Mouse (Mus musculus) hindbrain, embryonic 16.5 days (tissue): ENCODE measurements around the gene Hmgcll1. TPM values are rescaled to one million over a fixed set of nuclear protein-coding genes. Genes with fewer than 3 reads are reported as not detected.
A peak's percentile ranks its signal among the peaks of the same experiment; 100 is the strongest.

Experiments
- ATAC-seq: fragments of 200-750 bp; cut with Nextera tagmentation; 2 replicates; pipeline ENCODE4 v1.8.0; 2017; ENCODE audit warnings: moderate TSS enrichment, moderate library complexity
- H3K27ac ChIP-seq: fragments of 300-500 bp; sonication (generic); 2 replicates; pipeline ENCODE4 v1.5.1; 2014; ENCODE audit warnings: low read depth, mild to moderate bottlenecking, control low read depth, low read length, moderate library complexity
- H3K27me3 ChIP-seq: fragments of 300-500 bp; sonication (generic); replicated peaks from 2 replicates; pipeline ENCODE4 v1.6.1; 2014; ENCODE audit warnings: low read length; ENCODE audit not compliant: control insufficient read depth, insufficient read depth
- H3K36me3 ChIP-seq: fragments of 300-500 bp; sonication (generic); 2 replicates; pipeline ENCODE4 v1.6.1; 2014; ENCODE audit warnings: mild to moderate bottlenecking, low read length, moderate library complexity, mixed read lengths; ENCODE audit not compliant: control insufficient read depth, insufficient read depth
- H3K4me1 ChIP-seq: fragments of 300-500 bp; sonication (generic); 2 replicates; pipeline ENCODE4 v1.6.1; 2014; ENCODE audit warnings: low read depth, low read length; ENCODE audit not compliant: control insufficient read depth, insufficient read depth
- H3K4me2 ChIP-seq: fragments of 300-500 bp; sonication (generic); 2 replicates; pipeline ENCODE4 v1.6.1; 2014; ENCODE audit warnings: mild to moderate bottlenecking, low read length, control low read depth, moderate library complexity
- H3K4me3 ChIP-seq: fragments of 300-500 bp; sonication (generic); 2 replicates; pipeline ENCODE4 v1.5.1; 2014; ENCODE audit warnings: mild to moderate bottlenecking, low read length, control low read depth, moderate library complexity
- H3K9ac ChIP-seq: fragments of 300-500 bp; sonication (generic); 2 replicates; pipeline ENCODE4 v1.6.1; 2014; ENCODE audit warnings: low read depth, mild to moderate bottlenecking, control low read depth, low read length, moderate library complexity
- H3K9me3 ChIP-seq: fragments of 300-500 bp; sonication (generic); 2 replicates; pipeline ENCODE4 v1.6.1; 2014; ENCODE audit warnings: mild to moderate bottlenecking, low read length, moderate library complexity; ENCODE audit not compliant: control insufficient read depth
- WGBS: fragments of 180-500 bp; shearing (Covaris S2); extraction: QIAGEN DNeasy Blood & Tissue Kit; methylation state at CpG from one replicate; pipeline ENCODE4 v1.1.7; 2014; 5-methylcytosine and 5-hydroxymethylcytosine counted together
- polyA plus RNA-seq: library from polyadenylated mRNA; unstranded; fragments of >200 nt; fragmentation: Nextera tagmentation; extraction: Ambion mirVana; gene quantifications from 2 replicates; pipeline ENCODE4 v1.2.1, GENCODE M21; 2015

Hmgcll1 gene
- polyA plus RNA-seq, 1 experiment from 2014 or later, result 22.8 TPM

DNA sequence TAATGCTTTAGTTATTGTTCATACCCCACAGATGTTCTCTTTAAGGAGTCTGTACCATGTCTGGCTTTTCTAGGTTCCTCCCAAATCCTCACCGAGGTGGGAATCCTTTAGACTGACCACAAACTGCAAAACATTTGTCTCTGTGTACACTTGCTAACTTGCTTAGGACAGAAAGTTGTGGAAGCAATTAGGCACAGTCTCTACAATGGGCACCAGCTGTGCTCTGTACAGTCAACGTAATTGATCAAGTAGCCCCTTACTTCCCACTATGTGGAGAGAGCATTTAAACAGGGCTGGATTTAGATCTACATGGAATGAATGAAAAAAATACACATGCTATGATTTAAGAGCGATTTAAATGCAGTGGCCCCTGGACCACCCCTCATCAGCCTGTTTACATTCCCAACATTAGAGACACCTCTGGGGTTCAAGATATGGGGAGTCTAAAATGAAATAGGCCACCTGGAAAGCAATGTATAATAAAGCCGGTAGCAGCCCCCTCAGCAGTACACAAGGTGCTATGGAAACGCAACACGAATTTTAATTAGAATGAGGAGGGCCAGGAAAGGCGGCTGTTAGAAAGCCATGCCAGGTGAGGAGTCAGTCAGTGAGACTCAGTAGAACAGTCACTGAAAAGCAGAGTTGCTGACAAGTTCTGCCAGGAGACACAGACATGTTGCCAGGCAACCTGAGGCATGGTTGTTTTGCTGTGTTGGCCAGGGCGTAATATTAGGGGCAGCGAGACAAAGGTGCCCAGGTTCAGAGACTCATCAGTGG, 23.9 kb downstream of the Hmgcll1 start:
- H3K9me3 ChIP-seq, result no peaks in the 10 kb centered on the region
- no peak overlapping the region for H3K4me2 ChIP-seq
- H3K4me1 ChIP-seq, result peaks cover 2% of the 10 kb centered on the region; the same call in 1 of the 2 replicates
- H3K36me3 ChIP-seq, result no peaks in the 10 kb centered on the region
- no peaks in the 10 kb centered on the region for H3K27me3 ChIP-seq
- no peak overlapping the region for H3K9ac ChIP-seq
- WGBS, result 48% methylated on average over 9 of the region's 9 CpGs
- ATAC-seq, result peak; percentile 62
- H3K27ac ChIP-seq, result no peak overlapping the region
- no peak overlapping the region for H3K4me3 ChIP-seq

- no peaks in the 10 kb centered on the region for H3K27me3 ChIP-seq
- no peaks in the 10 kb centered on the region for H3K9me3 ChIP-seq
- peaks cover 2% of the 10 kb centered on the region; the same call in 1 of the 2 replicates for H3K4me1 ChIP-seq
- no peak overlapping the region for H3K9ac ChIP-seq
- H3K27ac ChIP-seq, result no peak overlapping the region
- H3K4me3 ChIP-seq, result no peak overlapping the region
- H3K4me2 ChIP-seq, result no peak overlapping the region
- WGBS, result 89% methylated on average over 5 of the region's 5 CpGs
- ATAC-seq, result no peak
- H3K36me3 ChIP-seq, result no peaks in the 10 kb centered on the region
These were observed 25.1 kb downstream of the Hmgcll1 start for GRCm38 (mm10) chr9:76039711-76040110.

DNA sequence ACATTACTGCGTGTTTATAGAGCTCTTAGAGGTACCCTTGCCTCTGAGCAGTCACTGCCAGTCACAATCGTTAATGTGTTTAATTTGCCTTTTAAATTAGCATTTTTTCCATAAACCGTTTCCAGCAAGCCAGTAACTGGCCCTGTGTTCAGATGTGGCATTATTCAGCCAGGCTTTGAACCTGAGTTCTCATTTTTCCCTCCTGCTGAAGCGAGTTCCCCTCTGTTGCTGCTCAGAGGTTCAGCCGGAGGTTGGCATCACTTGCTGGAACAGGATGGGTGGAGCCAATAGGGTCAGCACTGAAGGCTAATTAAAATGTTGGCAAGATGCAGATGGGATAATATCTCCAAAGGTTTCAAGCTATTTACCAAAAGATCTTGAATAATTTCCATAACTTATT, 28.7 kb downstream of the Hmgcll1 start:
- Histone ChIP-seq H3K4me2 (no peak overlapping the region), H3K9ac (no peak overlapping the region), H3K4me3 (no peak overlapping the region), H3K9me3 (no peaks in the 10 kb centered on the region), H3K36me3 (no peaks in the 10 kb centered on the region), H3K27ac (no peak overlapping the region), H3K4me1 (peaks cover 2% of the 10 kb centered on the region; the same call in 1 of the 2 replicates), H3K27me3 (no peaks in the 10 kb centered on the region)
- 49% methylated on average over 5 of the region's 5 CpGs for WGBS
- ATAC-seq, result no peak

DNA sequence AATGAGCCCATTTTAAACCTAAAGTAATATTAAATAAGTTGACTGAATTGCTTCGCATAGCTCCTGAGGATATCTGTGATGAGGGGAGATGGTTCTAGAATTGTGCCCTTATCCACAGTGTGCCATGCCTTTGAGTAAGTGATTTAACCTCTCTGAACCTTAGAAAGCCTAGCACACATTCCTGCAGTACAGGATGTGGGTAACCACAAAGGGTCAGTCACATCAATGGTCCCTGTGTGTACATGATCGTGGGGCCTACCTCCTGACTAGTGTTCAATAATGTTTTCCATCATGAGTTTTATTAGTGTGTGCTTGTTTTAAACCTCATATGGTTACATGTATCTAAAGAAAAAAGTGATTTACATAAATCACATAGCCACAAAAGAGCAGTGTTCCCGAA, 46.3 kb downstream of the Hmgcll1 start:
- Histone ChIP-seq H3K9ac (no peak overlapping the region), H3K9me3 (no peaks in the 10 kb centered on the region), H3K36me3 (no peaks in the 10 kb centered on the region), H3K27me3 (no peaks in the 10 kb centered on the region), H3K4me3 (no peak overlapping the region), H3K4me1 (no peaks in the 10 kb centered on the region), H3K27ac (no peak overlapping the region), H3K4me2 (no peak overlapping the region)
- ATAC-seq, result no peak
- WGBS, result 82% methylated on average over 3 of the region's 3 CpGs

- WGBS, result 74% methylated on average over 4 of the region's 4 CpGs
- Histone ChIP-seq H3K4me3 (no peak overlapping the region), H3K27me3 (no peaks in the 10 kb centered on the region), H3K4me1 (no peaks in the 10 kb centered on the region), H3K27ac (no peak overlapping the region), H3K4me2 (no peak overlapping the region), H3K9ac (no peak overlapping the region), H3K36me3 (no peaks in the 10 kb centered on the region), H3K9me3 (no peaks in the 10 kb centered on the region)
- ATAC-seq, result no peak
These were observed 46.8 kb downstream of the Hmgcll1 start for GRCm38 (mm10) chr9:76061492-76061891.

DNA sequence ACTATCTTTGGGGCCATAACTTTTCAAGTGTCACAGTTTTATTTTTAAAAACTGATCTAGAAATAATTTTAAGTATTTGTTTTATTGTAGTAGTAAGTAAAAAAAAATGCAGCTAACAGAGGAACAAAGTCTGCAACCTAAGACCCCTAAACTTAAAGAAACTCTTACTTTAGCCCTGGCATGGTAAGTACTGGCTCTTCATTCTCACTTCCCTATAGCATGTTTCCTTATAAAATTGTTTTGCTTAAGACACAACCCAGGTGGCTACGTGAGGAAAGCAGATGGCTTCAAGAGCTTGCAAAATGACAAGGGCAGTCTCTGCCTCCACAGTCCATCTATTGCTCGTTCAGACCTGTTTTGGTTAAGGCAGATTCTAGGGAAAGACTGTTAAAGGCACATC, 49.5 kb downstream of the Hmgcll1 start:
- Histone ChIP-seq H3K36me3 (no peaks in the 10 kb centered on the region), H3K9me3 (no peaks in the 10 kb centered on the region), H3K4me2 (no peak overlapping the region), H3K27ac (no peak overlapping the region), H3K27me3 (no peaks in the 10 kb centered on the region), H3K9ac (no peak overlapping the region), H3K4me3 (no peak overlapping the region), H3K4me1 (no peaks in the 10 kb centered on the region)
- ATAC-seq, result no peak
- 68% methylated on average over 2 of the region's 2 CpGs for WGBS

GRCm38 (mm10) chr9:76091561-76091960, 76.9 kb downstream of the Hmgcll1 start:
- no peak overlapping the region for H3K4me2 ChIP-seq
- 73% methylated on average over 2 of the region's 2 CpGs for WGBS
- H3K9me3 ChIP-seq, result no peaks in the 10 kb centered on the region
- H3K4me1 ChIP-seq, result no peaks in the 10 kb centered on the region
- H3K9ac ChIP-seq, result no peak overlapping the region
- no peaks in the 10 kb centered on the region for H3K27me3 ChIP-seq
- no peak overlapping the region for H3K27ac ChIP-seq
- ATAC-seq, result no peak
- H3K36me3 ChIP-seq, result no peaks in the 10 kb centered on the region
- no peak overlapping the region for H3K4me3 ChIP-seq

GRCm38 (mm10) chr9:76097221-76097620, 82.6 kb downstream of the Hmgcll1 start:
- Histone ChIP-seq H3K27ac (no peak overlapping the region), H3K27me3 (no peaks in the 10 kb centered on the region), H3K9ac (no peak overlapping the region), H3K4me1 (no peaks in the 10 kb centered on the region), H3K4me2 (no peak overlapping the region), H3K4me3 (no peak overlapping the region), H3K9me3 (no peaks in the 10 kb centered on the region), H3K36me3 (no peaks in the 10 kb centered on the region)
- 91% methylated on average over 5 of the region's 5 CpGs for WGBS
- no peak for ATAC-seq

DNA sequence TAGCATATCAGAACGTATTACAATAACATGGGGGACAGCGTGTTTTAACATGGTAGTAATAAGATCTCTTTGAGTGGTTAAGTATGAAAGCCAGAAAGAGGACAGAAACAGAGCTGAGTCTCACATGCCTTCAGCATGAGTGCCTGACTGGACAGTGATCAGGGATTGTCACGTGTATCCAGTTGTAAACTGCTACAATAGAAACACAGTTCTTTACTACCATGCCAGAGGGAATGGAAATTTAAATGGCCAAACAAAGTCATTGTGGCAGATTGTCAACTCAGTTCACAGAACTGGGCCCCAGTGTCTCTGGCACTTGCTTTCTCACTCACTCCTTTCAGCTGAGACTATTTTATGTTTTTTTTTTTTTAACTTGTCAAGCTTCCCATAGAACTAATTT, 85.3 kb downstream of the Hmgcll1 start:
- Histone ChIP-seq H3K4me1 (no peaks in the 10 kb centered on the region), H3K4me3 (no peak overlapping the region), H3K4me2 (no peak overlapping the region), H3K9ac (no peak overlapping the region), H3K27ac (no peak overlapping the region), H3K27me3 (no peaks in the 10 kb centered on the region), H3K36me3 (no peaks in the 10 kb centered on the region), H3K9me3 (no peaks in the 10 kb centered on the region)
- 81% methylated on average over 3 of the region's 3 CpGs for WGBS
- no peak for ATAC-seq
